Mouse (Mus musculus) neural tube, embryonic 15.5 days (tissue): Measurements from ENCODE around the gene Gm11214. TPM values are rescaled to one million over a fixed set of nuclear protein-coding genes. Genes with fewer than 3 reads are reported as not detected.

Experiments
- ATAC-seq: fragments of 200-750 bp; cut with Nextera tagmentation; 2 replicates; pipeline ENCODE4 v1.8.0; 2017; ENCODE audit warnings: mild to moderate bottlenecking, moderate TSS enrichment, moderate library complexity; ENCODE audit not compliant: low FRiP score
- H3K27ac ChIP-seq: fragments of 300-500 bp; sonication (generic); replicated peaks from 2 replicates; pipeline ENCODE4 v1.5.1; 2015; ENCODE audit warnings: mild to moderate bottlenecking, inconsistent platforms
- H3K27me3 ChIP-seq: fragments of 300-500 bp; sonication (generic); replicated peaks from 2 replicates; pipeline ENCODE4 v1.6.1; 2015; ENCODE audit warnings: inconsistent platforms
- H3K36me3 ChIP-seq: fragments of 300-500 bp; sonication (generic); 2 replicates; pipeline ENCODE4 v1.6.1; 2015; ENCODE audit warnings: inconsistent platforms
- H3K4me1 ChIP-seq: fragments of 300-500 bp; sonication (generic); 2 replicates; pipeline ENCODE4 v1.6.1; 2015; ENCODE audit warnings: inconsistent platforms
- H3K4me2 ChIP-seq: fragments of 300-500 bp; sonication (generic); 2 replicates; pipeline ENCODE4 v1.6.1; 2015; ENCODE audit warnings: inconsistent platforms, mild to moderate bottlenecking, moderate library complexity
- H3K4me3 ChIP-seq: fragments of 300-500 bp; sonication (generic); replicated peaks from 2 replicates; pipeline ENCODE4 v1.5.1; 2015; ENCODE audit warnings: mild to moderate bottlenecking, inconsistent platforms
- H3K9ac ChIP-seq: fragments of 300-500 bp; sonication (generic); replicated peaks from 2 replicates; pipeline ENCODE4 v1.6.1; 2015; ENCODE audit warnings: mild to moderate bottlenecking, inconsistent platforms
- H3K9me3 ChIP-seq: fragments of 300-500 bp; sonication (generic); replicated peaks from 2 replicates; pipeline ENCODE4 v1.6.1; 2016; ENCODE audit warnings: inconsistent platforms
- WGBS: fragments of 180-500 bp; shearing (Covaris S2); methylation state at CpG from one replicate; pipeline ENCODE4 v1.1.7; 2015; ENCODE audit warnings: mixed read lengths; 5-methylcytosine and 5-hydroxymethylcytosine counted together
- polyA plus RNA-seq: library from polyadenylated mRNA; unstranded; fragments of >200 nt; fragmentation: Nextera tagmentation; extraction: Ambion mirVana; gene quantifications from 2 replicates; pipeline ENCODE4 v1.2.1, GENCODE M21; 2015

Gm11214 gene
- polyA plus RNA-seq, 1 experiment from 2014 or later: not detected

GRCm38 (mm10) chr4:63685253-63685525 is 22.0 kb upstream of the Gm11214 start:
- H3K4me3 ChIP-seq: no peak overlapping the region
- H3K27me3 ChIP-seq: no peaks in the 10 kb centered on the region
- ATAC-seq: no peak
- H3K27ac ChIP-seq: no peak overlapping the region
- H3K9me3 ChIP-seq: no peaks in the 10 kb centered on the region
- no peaks in the 10 kb centered on the region for H3K36me3 ChIP-seq
- H3K9ac ChIP-seq: no peak overlapping the region
- no peak overlapping the region for H3K4me2 ChIP-seq
- 60% methylated on average over 4 of the region's 4 CpGs for WGBS
- no peaks in the 10 kb centered on the region for H3K4me1 ChIP-seq

DNA sequence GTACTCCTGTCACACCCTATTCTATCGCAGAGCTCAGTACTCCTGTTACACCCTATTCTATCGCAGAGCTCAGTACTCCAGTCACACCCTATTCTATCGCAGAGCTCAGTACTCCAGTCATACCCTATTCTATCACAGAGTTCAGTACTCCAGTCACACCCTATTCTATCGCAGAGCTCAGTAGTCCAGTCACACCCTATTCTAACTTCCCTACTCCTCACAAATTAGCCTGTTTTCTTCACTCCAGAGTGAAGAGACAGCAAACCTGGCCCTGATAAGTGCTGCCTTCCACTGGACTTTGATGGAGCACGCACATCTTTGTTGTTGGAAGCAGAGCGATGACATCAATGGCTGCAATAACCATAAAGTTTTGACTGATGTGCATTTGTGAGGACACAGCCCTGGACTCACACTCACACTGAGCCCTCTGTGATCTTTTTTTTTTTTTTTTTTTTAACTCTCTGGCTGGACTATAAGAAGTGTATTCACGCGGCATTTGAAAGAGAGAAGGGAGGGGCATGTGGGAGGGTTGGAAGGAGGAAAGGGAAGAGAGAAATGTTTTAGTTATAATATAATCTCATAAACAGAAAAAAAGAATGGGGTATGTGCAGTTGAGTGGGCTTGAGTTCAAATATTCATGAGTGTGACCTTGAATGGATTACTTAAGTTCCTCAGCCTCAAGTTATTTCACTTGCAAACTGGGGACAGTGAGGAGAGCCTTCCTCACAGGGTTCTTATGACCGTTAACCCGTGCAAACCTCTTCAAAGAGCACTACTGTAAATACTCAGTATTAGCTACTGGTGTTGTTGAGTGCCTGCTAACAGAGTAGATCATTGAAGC is 21.5 kb upstream of the Gm11214 start:
- no peak overlapping the region for H3K4me2 ChIP-seq
- no peaks in the 10 kb centered on the region for H3K36me3 ChIP-seq
- H3K27me3 ChIP-seq: no peaks in the 10 kb centered on the region
- H3K9me3 ChIP-seq: no peaks in the 10 kb centered on the region
- no peak overlapping the region for H3K9ac ChIP-seq
- no peak overlapping the region for H3K4me3 ChIP-seq
- ATAC-seq: no peak
- H3K27ac ChIP-seq: no peak overlapping the region
- H3K4me1 ChIP-seq: no peaks in the 10 kb centered on the region
- 85% methylated on average over 10 of the region's 10 CpGs for WGBS

- Histone ChIP-seq H3K27ac (no peak overlapping the region), H3K4me2 (no peak overlapping the region), H3K4me3 (no peak overlapping the region), H3K9ac (no peak overlapping the region), H3K27me3 (no peaks in the 10 kb centered on the region), H3K36me3 (no peaks in the 10 kb centered on the region), H3K9me3 (no peaks in the 10 kb centered on the region), H3K4me1 (no peaks in the 10 kb centered on the region)
- WGBS: 89% methylated on average over 6 of the region's 6 CpGs
- ATAC-seq: no peak
These were observed 20.5 kb upstream of the Gm11214 start for GRCm38 (mm10) chr4:63683716-63684115.

- H3K4me2 ChIP-seq: no peak overlapping the region
- 72% methylated on average over 11 of the region's 11 CpGs for WGBS
- H3K4me1 ChIP-seq: no peaks in the 10 kb centered on the region
- no peak overlapping the region for H3K27ac ChIP-seq
- no peaks in the 10 kb centered on the region for H3K9me3 ChIP-seq
- no peaks in the 10 kb centered on the region for H3K36me3 ChIP-seq
- H3K27me3 ChIP-seq: no peaks in the 10 kb centered on the region
- ATAC-seq: no peak
- no peak overlapping the region for H3K4me3 ChIP-seq
- no peak overlapping the region for H3K9ac ChIP-seq
These were observed 19.9 kb upstream of the Gm11214 start for GRCm38 (mm10) chr4:63683056-63683455.

GRCm38 (mm10) chr4:63682441-63682840 is 19.3 kb upstream of the Gm11214 start:
- ATAC-seq: no peak

GRCm38 (mm10) chr4:63681557-63681956 is 18.4 kb upstream of the Gm11214 start:
- no peak overlapping the region for H3K27ac ChIP-seq
- H3K9me3 ChIP-seq: no peaks in the 10 kb centered on the region
- H3K4me2 ChIP-seq: no peak overlapping the region
- H3K4me3 ChIP-seq: no peak overlapping the region
- WGBS: 67% methylated on average over 3 of the region's 3 CpGs
- no peak overlapping the region for H3K9ac ChIP-seq
- no peaks in the 10 kb centered on the region for H3K27me3 ChIP-seq
- no peaks in the 10 kb centered on the region for H3K36me3 ChIP-seq
- no peaks in the 10 kb centered on the region for H3K4me1 ChIP-seq
- no peak for ATAC-seq

More at GRCm38 (mm10) chr4:63682441-63682840, 19.3 kb upstream of the Gm11214 start:
- Histone ChIP-seq H3K36me3 (no peaks in the 10 kb centered on the region), H3K9me3 (no peaks in the 10 kb centered on the region), H3K4me1 (no peaks in the 10 kb centered on the region), H3K4me2 (no peak overlapping the region), H3K4me3 (no peak overlapping the region), H3K27ac (no peak overlapping the region), H3K9ac (no peak overlapping the region), H3K27me3 (no peaks in the 10 kb centered on the region)
- 94% methylated on average over 2 of the region's 2 CpGs for WGBS

- Histone ChIP-seq H3K9me3 (no peaks in the 10 kb centered on the region), H3K27ac (no peak overlapping the region), H3K27me3 (no peaks in the 10 kb centered on the region), H3K36me3 (no peaks in the 10 kb centered on the region), H3K4me2 (no peak overlapping the region), H3K4me3 (no peak overlapping the region), H3K4me1 (no peaks in the 10 kb centered on the region), H3K9ac (no peak overlapping the region)
- WGBS: 60% methylated on average over 2 of the region's 2 CpGs
- ATAC-seq: no peak
These were observed 11.9 kb upstream of the Gm11214 start for GRCm38 (mm10) chr4:63675128-63675527.

DNA sequence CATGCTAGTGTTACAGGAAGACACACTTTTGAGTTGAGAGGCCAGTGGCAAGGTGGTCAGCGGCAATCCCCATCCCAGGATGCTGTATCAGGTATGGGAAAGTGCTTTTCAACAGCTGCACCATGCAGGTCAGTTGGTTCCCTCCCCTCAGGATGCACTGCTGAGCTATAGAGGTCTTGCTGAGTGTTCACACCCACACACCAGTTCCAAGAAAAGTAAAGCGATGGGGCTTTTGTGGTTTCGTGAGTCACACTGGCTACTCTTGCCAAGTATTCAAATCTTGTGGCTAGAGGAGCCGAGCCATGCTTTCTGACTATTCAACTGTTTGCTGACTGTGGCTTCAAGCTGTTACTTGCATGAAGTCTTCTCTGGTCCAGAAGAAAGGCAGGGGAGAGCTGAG is 5.1 kb upstream of the Gm11214 start:
- Histone ChIP-seq H3K27ac (no peak overlapping the region), H3K9ac (no peak overlapping the region), H3K36me3 (no peaks in the 10 kb centered on the region), H3K4me2 (no peak overlapping the region), H3K4me1 (no peaks in the 10 kb centered on the region), H3K9me3 (no peaks in the 10 kb centered on the region), H3K27me3 (no peaks in the 10 kb centered on the region), H3K4me3 (no peak overlapping the region)
- WGBS: 64% methylated on average over 4 of the region's 4 CpGs
- ATAC-seq: no peak

DNA sequence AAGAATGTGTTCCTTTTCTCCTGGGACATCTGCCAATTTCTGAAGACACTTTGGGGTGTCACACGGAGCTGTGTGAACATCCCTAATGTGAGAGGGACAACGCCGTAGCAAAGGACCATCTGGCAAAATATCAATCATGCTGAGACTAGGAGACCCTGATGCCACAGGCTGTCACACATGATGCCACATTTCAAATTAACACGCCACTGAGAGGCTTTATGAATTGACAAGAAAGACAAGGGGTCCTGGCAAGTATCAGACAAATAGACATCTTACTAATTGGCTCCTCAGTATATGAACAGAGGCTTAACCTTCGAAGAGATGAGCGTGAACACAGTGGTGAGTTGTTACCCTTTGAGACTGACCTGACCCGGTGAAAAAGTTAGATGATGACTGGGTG is 2.6 kb upstream of the Gm11214 start:
- Histone ChIP-seq H3K4me2 (no peak overlapping the region), H3K9ac (no peak overlapping the region), H3K4me3 (no peak overlapping the region), H3K9me3 (no peaks in the 10 kb centered on the region), H3K4me1 (no peaks in the 10 kb centered on the region), H3K27ac (no peak overlapping the region), H3K27me3 (no peaks in the 10 kb centered on the region), H3K36me3 (no peaks in the 10 kb centered on the region)
- 65% methylated on average over 7 of the region's 7 CpGs for WGBS
- no peak for ATAC-seq

DNA sequence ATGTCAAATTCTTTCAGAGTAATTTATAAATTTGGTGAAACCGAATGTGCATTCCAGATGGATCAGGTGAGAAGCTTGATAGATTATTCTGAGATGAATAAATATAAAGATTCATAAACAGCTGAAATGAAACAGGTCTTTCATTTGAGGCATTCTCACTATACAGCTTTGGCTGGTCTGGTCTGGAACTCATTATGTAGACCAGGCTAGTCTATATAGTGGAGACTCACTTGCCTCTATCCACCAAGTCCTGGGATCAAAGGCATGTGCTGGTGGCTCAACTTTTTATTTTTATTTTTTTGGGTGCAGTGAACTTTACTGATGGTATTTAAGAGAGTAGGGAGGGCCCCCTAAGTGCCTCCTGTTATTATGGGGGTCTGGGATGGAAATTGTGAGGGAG is 1.3 kb downstream of the Gm11214 start:
- Histone ChIP-seq H3K4me1 (no peaks in the 10 kb centered on the region), H3K36me3 (no peaks in the 10 kb centered on the region), H3K27me3 (no peaks in the 10 kb centered on the region), H3K9me3 (no peaks in the 10 kb centered on the region), H3K4me3 (no peak overlapping the region), H3K9ac (no peak overlapping the region), H3K27ac (no peak overlapping the region), H3K4me2 (no peak overlapping the region)
- no peak for ATAC-seq
- 57% methylated on average over 1 of the region's 1 CpGs for WGBS

GRCm38 (mm10) chr4:63661426-63661825 is 1.8 kb downstream of the Gm11214 start:
- 50% methylated on average over 1 of the region's 1 CpGs for WGBS
- Histone ChIP-seq H3K4me2 (no peak overlapping the region), H3K27ac (no peak overlapping the region), H3K9ac (no peak overlapping the region), H3K9me3 (no peaks in the 10 kb centered on the region), H3K36me3 (no peaks in the 10 kb centered on the region), H3K4me3 (no peak overlapping the region), H3K27me3 (no peaks in the 10 kb centered on the region), H3K4me1 (no peaks in the 10 kb centered on the region)
- ATAC-seq: no peak

DNA sequence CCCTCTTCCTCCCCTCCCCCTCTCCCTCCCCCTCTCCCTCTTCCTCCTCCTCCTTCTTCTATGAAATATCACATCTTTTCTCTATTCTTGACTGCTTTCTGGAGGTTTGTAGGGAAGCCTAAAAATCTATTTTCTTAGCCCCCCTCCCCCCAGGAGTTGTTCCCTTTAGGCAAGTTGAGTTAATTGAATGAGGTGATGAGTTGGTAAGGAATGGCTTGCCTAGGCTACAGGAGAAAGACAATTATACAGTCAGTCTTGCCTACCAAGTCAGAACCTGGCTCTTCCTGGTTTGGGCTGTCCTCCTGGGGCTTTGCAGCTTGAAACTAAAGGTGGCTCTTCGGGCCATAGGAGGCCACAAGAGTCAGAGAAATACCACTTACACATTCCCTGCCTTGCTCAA is 3.4 kb downstream of the Gm11214 start:
- Histone ChIP-seq H3K4me1 (no peaks in the 10 kb centered on the region), H3K27me3 (no peaks in the 10 kb centered on the region), H3K4me3 (no peak overlapping the region), H3K4me2 (no peak overlapping the region), H3K9me3 (no peaks in the 10 kb centered on the region), H3K9ac (no peak overlapping the region), H3K36me3 (no peaks in the 10 kb centered on the region), H3K27ac (no peak overlapping the region)
- no peak for ATAC-seq
- WGBS: 77% methylated on average over 1 of the region's 1 CpGs
